Mouse (Mus musculus) forebrain, postnatal 0 days (tissue): ENCODE results near the gene Lfng. TPM values are rescaled to one million over a fixed set of nuclear protein-coding genes. Genes with fewer than 3 reads are reported as not detected.

Experiments
- ATAC-seq: fragments of 200-750 bp; cut with Nextera tagmentation; 2 replicates; pipeline ENCODE4 v1.8.0; 2017; ENCODE audit warnings: mild to moderate bottlenecking, moderate library complexity
- DNase-seq: peaks from one replicate; pipeline ENCODE4 v3.0.0-alpha.2; 2015
- H3K27ac ChIP-seq: fragments of 300-500 bp; sonication (generic); 2 replicates; pipeline ENCODE4 v1.5.1; 2014; ENCODE audit warnings: low read depth, mild to moderate bottlenecking, antibody characterized with exemption, low read length, moderate library complexity, mixed read lengths
- H3K27me3 ChIP-seq: fragments of 300-500 bp; sonication (generic); 2 replicates; pipeline ENCODE4 v1.6.1; 2014; ENCODE audit warnings: mild to moderate bottlenecking, low read length, mixed read lengths; ENCODE audit not compliant: insufficient read depth
- H3K36me3 ChIP-seq: fragments of 300-500 bp; sonication (generic); 2 replicates; pipeline ENCODE4 v1.6.1; 2014; ENCODE audit warnings: mild to moderate bottlenecking, moderate library complexity; ENCODE audit not compliant: insufficient read depth
- H3K4me1 ChIP-seq: fragments of 300-500 bp; sonication (generic); 2 replicates; pipeline ENCODE4 v1.6.1; 2014; ENCODE audit warnings: antibody characterized with exemption; ENCODE audit not compliant: insufficient read depth
- H3K4me2 ChIP-seq: fragments of 300-500 bp; sonication (generic); 2 replicates; pipeline ENCODE4 v1.6.1; 2014; ENCODE audit warnings: low read depth, mild to moderate bottlenecking, moderate library complexity
- H3K4me3 ChIP-seq: fragments of 300-500 bp; sonication (generic); 2 replicates; pipeline ENCODE4 v1.5.1; 2014; ENCODE audit warnings: low read depth, low read length, mixed read lengths
- H3K9ac ChIP-seq: fragments of 300-500 bp; sonication (generic); 2 replicates; pipeline ENCODE4 v1.6.1; 2014; ENCODE audit warnings: mild to moderate bottlenecking
- H3K9me3 ChIP-seq: fragments of 300-500 bp; sonication (generic); 2 replicates; pipeline ENCODE4 v1.6.1; 2016; ENCODE audit warnings: low read length
- CTCF ChIP-seq: sonication (generic); IDR thresholded peaks from 2 replicates; pipeline ENCODE4 v1.5.1; 2016; ENCODE audit warnings: antibody characterized with exemption, control low read depth, low read depth
- WGBS: fragments of 180-500 bp; shearing (Covaris S2); extraction: QIAGEN DNeasy Blood & Tissue Kit; methylation state at CpG from one replicate; pipeline ENCODE4 v1.1.7; 2014; 5-methylcytosine and 5-hydroxymethylcytosine counted together
- polyA plus RNA-seq: library from polyadenylated mRNA; unstranded; fragments of >200 nt; fragmentation: Nextera tagmentation; extraction: Ambion mirVana; gene quantifications from 2 replicates; pipeline ENCODE4 v1.2.1, GENCODE M21; 2015
- total RNA-seq: library from RNA; depleted of rRNA; stranded (reverse); fragments of >200 nt; gene quantifications from 2 replicates; pipeline ENCODE4 v1.2.3, GENCODE M21; 2014

The Lfng gene
- total and polyA plus RNA-seq, 2 experiments from 2014 or later = 23.0 to 39.4 TPM

DNA sequence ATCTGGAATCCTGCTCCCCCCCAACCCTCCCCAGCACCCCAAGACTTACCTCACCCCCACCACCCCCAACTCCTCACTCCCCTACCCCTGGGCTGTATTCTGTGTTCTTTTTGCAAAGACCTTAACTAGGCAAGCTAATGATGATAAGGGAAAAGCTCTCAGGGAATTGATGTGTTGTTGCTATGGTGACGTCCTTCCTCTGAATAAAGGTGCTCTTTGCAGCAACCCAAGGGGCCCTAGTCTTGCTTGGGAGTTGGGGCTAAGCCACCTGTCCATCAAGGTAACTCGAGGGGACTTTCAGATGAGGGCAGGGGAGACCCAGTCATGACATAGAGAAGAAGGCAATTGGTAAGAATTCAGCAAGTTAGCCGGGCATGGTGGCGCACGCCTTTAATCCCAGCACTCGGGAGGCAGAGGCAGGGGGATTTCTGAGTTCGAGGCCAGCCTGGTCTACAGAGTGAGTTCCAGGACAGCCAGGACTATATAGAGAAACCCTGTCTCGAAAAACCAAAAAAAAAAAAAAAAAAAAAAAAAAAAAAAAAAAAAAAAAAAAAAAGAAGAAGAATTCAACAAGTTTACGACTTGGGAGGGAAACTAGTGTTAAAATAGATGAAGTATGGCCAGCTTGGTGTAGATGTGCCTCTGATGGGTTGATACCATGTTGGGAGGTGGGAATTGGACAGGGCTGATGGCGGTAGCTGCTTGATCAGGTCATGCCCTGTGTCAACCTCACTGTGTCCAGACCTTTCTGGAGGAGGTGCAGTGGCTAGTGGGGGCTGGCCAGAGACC lies 8.4 kb downstream of the Lfng start:
- Histone ChIP-seq H3K4me1 (peaks cover 9% of the 10 kb centered on the region; the same call in 1 of the 2 replicates), H3K36me3 (no peaks in the 10 kb centered on the region), H3K4me2 (no peak overlapping the region), H3K9ac (no peak overlapping the region), H3K9me3 (no peaks in the 10 kb centered on the region), H3K27ac (no peak overlapping the region), H3K27me3 (0 out of 2 replicates have a peak, but pooled peaks cover 2% of the 10 kb centered on the region), H3K4me3 (no peak overlapping the region)
- DNase-seq (no peak), ATAC-seq (no peak)
- TF ChIP-seq CTCF = no peak
- 63% methylated on average over 10 of the region's 10 CpGs for WGBS

GRCm38 (mm10) chr5:140616110-140616503 lies 9.0 kb downstream of the Lfng start:
- Histone ChIP-seq H3K4me3 (no peak overlapping the region), H3K4me2 (no peak overlapping the region), H3K9me3 (no peaks in the 10 kb centered on the region), H3K27me3 (0 out of 2 replicates have a peak, but pooled peaks cover 2% of the 10 kb centered on the region), H3K27ac (no peak overlapping the region), H3K4me1 (peaks cover 3% of the 10 kb centered on the region; the same call in 1 of the 2 replicates), H3K36me3 (no peaks in the 10 kb centered on the region), H3K9ac (no peak overlapping the region)
- no peak for TF ChIP-seq CTCF
- no peak for ATAC-seq
- no peak for DNase-seq
- WGBS = 79% methylated on average over 6 of the region's 6 CpGs

DNA sequence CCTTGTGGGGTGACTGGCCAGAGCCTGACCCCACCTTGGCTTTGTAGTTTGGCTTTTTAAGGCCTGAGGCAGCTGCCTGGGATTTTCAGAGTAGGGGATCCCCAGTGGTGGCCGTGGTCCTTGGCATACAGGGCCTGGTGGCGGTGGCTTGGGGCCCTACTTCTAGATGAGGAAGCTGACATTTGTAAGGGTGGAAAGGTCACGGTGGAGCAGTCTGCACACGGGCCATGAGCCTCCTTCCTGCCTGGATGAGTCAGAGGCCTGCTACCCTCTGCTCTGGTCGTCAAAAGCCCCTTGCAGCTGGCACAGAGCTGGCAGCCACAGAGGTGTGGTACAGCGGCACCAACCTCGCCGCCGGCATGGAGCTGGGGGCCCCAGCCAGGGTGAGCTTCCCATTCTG lies 9.6 kb downstream of the Lfng start:
- ATAC-seq = no peak
- DNase-seq = no peak
- Histone ChIP-seq H3K27ac (no peak overlapping the region), H3K9me3 (no peaks in the 10 kb centered on the region), H3K27me3 (no peaks in the 10 kb centered on the region), H3K4me1 (no peaks in the 10 kb centered on the region), H3K9ac (no peak overlapping the region), H3K4me3 (no peak overlapping the region), H3K4me2 (no peak overlapping the region), H3K36me3 (no peaks in the 10 kb centered on the region)
- no peak for TF ChIP-seq CTCF
- WGBS = 72% methylated on average over 9 of the region's 9 CpGs

- no peak overlapping the region for H3K9ac ChIP-seq
- H3K27ac ChIP-seq = no peak overlapping the region
- H3K4me1 ChIP-seq = no peaks in the 10 kb centered on the region
- DNase-seq = no peak
- TF ChIP-seq CTCF = no peak
- H3K4me2 ChIP-seq = no peak overlapping the region
- H3K27me3 ChIP-seq = no peaks in the 10 kb centered on the region
- peaks cover 9% of the 10 kb centered on the region for H3K36me3 ChIP-seq
- H3K9me3 ChIP-seq = no peaks in the 10 kb centered on the region
- no peak overlapping the region for H3K4me3 ChIP-seq
- no peak for ATAC-seq
- WGBS = 75% methylated on average over 5 of the region's 5 CpGs
These were observed 10.6 kb downstream of the Lfng start for GRCm38 (mm10) chr5:140617714-140618113.

DNA sequence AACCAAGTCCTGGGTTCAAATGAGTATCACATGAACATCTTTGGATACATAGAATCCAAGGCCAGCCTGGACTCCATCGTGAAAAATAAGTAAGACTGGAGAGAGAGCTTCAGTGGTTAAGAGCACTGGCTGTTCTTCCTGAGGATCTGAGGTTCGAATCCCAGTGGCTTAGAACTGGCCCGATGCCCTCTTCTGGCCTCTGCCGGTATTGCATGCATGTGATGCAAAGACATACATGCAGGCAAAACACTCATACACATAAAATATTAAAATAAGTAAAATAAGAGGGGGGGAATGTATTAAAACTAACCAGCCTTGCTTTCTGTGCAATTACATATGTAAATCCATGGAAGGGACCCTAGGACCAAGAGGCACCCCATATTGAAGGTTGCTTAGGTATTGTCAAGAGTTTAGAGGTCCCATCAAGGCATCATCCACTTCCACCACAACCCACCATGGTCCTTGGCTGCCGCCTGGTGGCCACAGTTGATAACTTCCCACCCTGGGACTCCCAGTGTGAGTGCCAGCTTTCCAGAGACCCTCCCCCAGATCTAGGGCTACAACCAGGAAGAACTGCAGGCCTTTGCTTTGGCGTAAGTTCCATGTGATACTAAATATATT lies 12.1 kb downstream of the Lfng start:
- Histone ChIP-seq H3K9me3 (no peaks in the 10 kb centered on the region), H3K36me3 (peaks cover 25% of the 10 kb centered on the region), H3K9ac (no peak overlapping the region), H3K4me3 (no peak overlapping the region), H3K4me2 (no peak overlapping the region), H3K27ac (no peak overlapping the region), H3K27me3 (no peaks in the 10 kb centered on the region), H3K4me1 (no peaks in the 10 kb centered on the region)
- ATAC-seq = peak; percentile 54
- TF ChIP-seq CTCF = peak; percentile 79
- DNase-seq = peak; percentile 80
- WGBS = 19% methylated on average over 6 of the region's 6 CpGs

DNA sequence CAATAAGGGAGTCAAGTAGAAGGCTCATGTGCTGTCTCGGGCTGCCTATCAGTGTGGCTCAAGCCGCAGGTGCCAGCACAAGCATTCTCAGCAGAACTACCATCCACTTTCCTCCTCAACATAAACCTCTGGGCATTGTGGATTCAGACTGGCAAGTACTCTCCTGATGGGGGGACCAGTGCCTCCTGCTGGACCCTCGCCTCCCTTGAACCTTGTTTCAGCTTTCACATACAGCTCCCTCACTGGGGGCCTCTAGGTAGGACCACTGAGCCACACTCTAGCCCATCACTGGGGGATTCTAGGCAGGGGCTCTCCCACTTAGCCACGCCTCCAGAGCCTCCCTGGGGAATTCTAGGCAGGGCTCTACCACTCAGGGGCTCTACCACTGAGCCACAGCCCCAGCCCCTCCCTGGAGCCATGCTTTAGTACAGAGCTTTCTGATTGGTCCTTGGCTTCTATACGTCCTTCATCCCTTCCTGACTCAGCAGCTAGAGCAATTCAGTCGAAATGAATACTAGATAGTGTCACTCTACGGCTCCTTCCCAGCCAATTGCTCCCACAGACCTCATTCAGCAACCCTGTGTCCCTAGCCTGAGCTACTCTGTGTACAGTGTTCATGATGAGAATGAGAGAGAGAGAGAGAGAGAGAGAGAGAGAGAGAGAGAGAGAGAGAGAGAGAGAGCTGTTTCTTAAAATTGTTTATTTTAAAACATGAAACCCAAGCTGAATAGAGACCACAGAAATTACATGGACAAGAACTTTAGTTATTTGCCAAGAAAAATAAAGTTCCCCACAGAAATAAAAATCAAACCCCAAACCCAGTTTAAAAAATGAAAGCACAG lies 13.0 kb downstream of the Lfng start:
- Histone ChIP-seq H3K4me2 (no peak overlapping the region), H3K9ac (no peak overlapping the region), H3K4me1 (no peaks in the 10 kb centered on the region), H3K36me3 (peaks cover 33% of the 10 kb centered on the region), H3K27ac (no peak overlapping the region), H3K4me3 (no peak overlapping the region), H3K27me3 (no peaks in the 10 kb centered on the region), H3K9me3 (no peaks in the 10 kb centered on the region)
- no peak; the same call in 1 of the 2 replicates for TF ChIP-seq CTCF
- ATAC-seq (peak; percentile 36), DNase-seq (no peak)
- 42% methylated on average over 7 of the region's 7 CpGs for WGBS
